In the genomic region with DNA sequence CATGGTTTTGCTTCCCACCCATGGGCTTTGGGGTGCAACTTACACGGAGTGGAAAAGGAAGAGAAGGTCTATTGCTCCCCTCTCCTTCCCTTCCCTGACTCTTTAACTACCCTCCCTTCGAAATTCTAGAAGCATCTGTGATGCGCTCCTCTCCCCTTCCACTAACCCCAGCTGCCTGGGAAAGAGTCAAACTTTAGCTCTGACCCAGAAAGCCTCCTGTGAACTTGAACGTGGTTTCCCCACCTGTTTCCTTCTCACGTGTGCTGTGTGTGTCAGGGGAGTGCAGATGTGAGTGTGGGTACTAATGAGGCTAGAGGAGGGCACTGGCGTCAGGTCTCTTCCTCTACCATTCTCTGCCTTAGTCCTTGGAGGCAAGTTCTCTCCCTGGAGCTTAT, we compare ENCODE assay signal across 29 mouse cellular contexts. TPM values are rescaled to one million over a fixed set of nuclear protein-coding genes. Genes with fewer than 3 reads are reported as not detected.
DNase-seq lines count a peak whose midpoint lies in the region; ATAC-seq and TF ChIP-seq lines count a peak whose summit lies in the region.
"Had no signal": no experiment of that assay in that cellular context is flagged by ENCODE, and none has a peak within 500 bp of the region (broad histone marks: within the 10 kb centered on the region; RNA-seq: fewer than 3 reads in every experiment).

No protein-coding gene starts in this region.

- H3K36me3 ChIP-seq in heart, embryonic 16.5 days (ENCODE audit: control insufficient read depth, insufficient read depth) = no peaks in the 10 kb centered on the region
- H3K36me3 ChIP-seq in E14TG2a.4 (ENCODE audit: insufficient read depth, low read length) = no peaks in the 10 kb centered on the region
- no peaks in the 10 kb centered on the region for H3K36me3 ChIP-seq in thymus, adult 2 months (ENCODE audit: control insufficient read depth, insufficient read depth, low read length)
- no peaks in the 10 kb centered on the region for H3K36me3 ChIP-seq in limb, embryonic 10.5 days
- H3K36me3 ChIP-seq: forebrain, embryonic 15.5 days; hindbrain, embryonic 13.5 days; limb, embryonic 15.5 days; liver, embryonic 13.5 days had no signal

- no peaks in the 10 kb centered on the region for H3K4me1 ChIP-seq in heart, embryonic 16.5 days (ENCODE audit: control insufficient read depth, insufficient read depth, low read length)
- peaks cover 21% of the 10 kb centered on the region for H3K4me1 ChIP-seq in E14TG2a.4 (replicated peaks; ENCODE audit: low read depth, low read length)
- H3K4me1 ChIP-seq in thymus, adult 2 months (replicated peaks; ENCODE audit: control insufficient read depth, insufficient read depth, low read length) = peaks cover 35% of the 10 kb centered on the region
- H3K4me1 ChIP-seq in limb, embryonic 10.5 days = peaks cover 9% of the 10 kb centered on the region; the same call in 1 of the 2 replicates
- H3K4me1 ChIP-seq: forebrain, embryonic 15.5 days had no signal

- H3K4me3 ChIP-seq in heart, embryonic 16.5 days (ENCODE audit: low read length) = no peak overlapping the region
- 0 out of 2 replicates have a peak overlapping the region, but pooled peaks have one; percentile 7 for H3K4me3 ChIP-seq in E14TG2a.4 (replicated peaks; ENCODE audit: low read length)
- H3K4me3 ChIP-seq in thymus, adult 2 months (ENCODE audit: control insufficient read depth, insufficient read depth, low read length) = no peak overlapping the region
- H3K4me3 ChIP-seq in limb, embryonic 10.5 days = no peak overlapping the region
- H3K4me3 ChIP-seq: forebrain, embryonic 15.5 days; hindbrain, embryonic 13.5 days; layer of hippocampus, adult 2 months; left cerebral cortex, adult 2 months; limb, embryonic 15.5 days; liver, embryonic 13.5 days had no signal

- H3K9me3 ChIP-seq in heart, embryonic 16.5 days (replicated peaks; ENCODE audit: control insufficient read depth, low read length) = no peaks in the 10 kb centered on the region
- no peaks in the 10 kb centered on the region for H3K9me3 ChIP-seq in E14TG2a.4 (ENCODE audit: low read length)
- no peaks in the 10 kb centered on the region for H3K9me3 ChIP-seq in limb, embryonic 10.5 days (replicated peaks)
- H3K9me3 ChIP-seq: forebrain, embryonic 15.5 days; hindbrain, embryonic 13.5 days; limb, embryonic 15.5 days; liver, embryonic 13.5 days had no signal

- no peak overlapping the region for H3K4me2 ChIP-seq in heart, embryonic 16.5 days (ENCODE audit: low read depth, low read length)
- H3K4me2 ChIP-seq: forebrain, embryonic 15.5 days; heart, embryonic 11.5 days; hindbrain, embryonic 13.5 days; limb, embryonic 15.5 days; liver, embryonic 13.5 days had no signal

- peak overlapping the region; percentile 15 for H3K27ac ChIP-seq in heart, embryonic 16.5 days (ENCODE audit: low read length)
- peak overlapping the region; percentile 97 for H3K27ac ChIP-seq in thymus, adult 2 months (ENCODE audit: control insufficient read depth, insufficient read depth, low read length)
- H3K27ac ChIP-seq in limb, embryonic 10.5 days = no peak overlapping the region
- H3K27ac ChIP-seq: forebrain, embryonic 15.5 days; hindbrain, embryonic 13.5 days; layer of hippocampus, adult 2 months; left cerebral cortex, adult 2 months; limb, embryonic 15.5 days; liver, embryonic 13.5 days; stomach, postnatal 0 days had no signal

- intact Hi-C loops in heart, postnatal 25 days (cut with DNase I) = loop anchor here (10.0 kb wide), 2 partner anchors 363 to 443 kb away; a partner anchor contains a TSS

- DNase-seq in heart, postnatal 25 days (ENCODE audit: low spot score) = no peak
- DNase-seq in thymus, adult 2 months = peak; percentile 71
- peak; percentile 58 to 78 for DNase-seq in thymus, postnatal 36 days
- DNase-seq in retina, embryonic 14.5 days (ENCODE audit: low spot score) = no peak
- no peak for DNase-seq in limb, embryonic 10.5 days (ENCODE audit: low spot score)
- DNase-seq: adrenal gland, postnatal 25 days; cerebellum, adult 11-12 months; cerebellum, adult 9-11 months; gastrocnemius, postnatal 25 days; heart, adult 11 months; heart, postnatal 14 days; kidney, adult 2 months; kidney, postnatal 36 days; left cerebral cortex, postnatal 4 days; liver, embryonic 13.5 days; lung, adult 18-20 months; lung, postnatal 4 days; right cerebral cortex, adult 18-20 months had no signal

- peak; percentile 45 for ATAC-seq in heart, embryonic 16.5 days (replicated peaks; ENCODE audit: extremely low read depth, insufficient read depth, low FRiP score)
- ATAC-seq: forebrain, embryonic 15.5 days; lung, postnatal 0 days; midbrain, embryonic 16.5 days had no signal

- TF ChIP-seq POLR2A in thymus, adult 2 months (IDR thresholded peaks at IDR 0.05; ENCODE audit: control insufficient read depth, extremely low read depth, insufficient read depth, low read length, poor library complexity) = no peak

- no peak overlapping the region for H3K9ac ChIP-seq in heart, embryonic 16.5 days (ENCODE audit: low read length)
- H3K9ac ChIP-seq: forebrain, embryonic 15.5 days; hindbrain, embryonic 13.5 days; limb, embryonic 15.5 days; liver, embryonic 13.5 days had no signal

- no peaks in the 10 kb centered on the region for H3K27me3 ChIP-seq in heart, embryonic 16.5 days (ENCODE audit: control insufficient read depth, insufficient read depth, low read length)
- H3K27me3 ChIP-seq in E14TG2a.4 (ENCODE audit: insufficient read depth, low read length) = peaks cover 2% of the 10 kb centered on the region; the same call in 1 of the 2 replicates
- no peaks in the 10 kb centered on the region for H3K27me3 ChIP-seq in thymus, adult 2 months (ENCODE audit: control insufficient read depth, insufficient read depth, low read length)
- 0 out of 2 replicates have a peak, but pooled peaks cover 3% of the 10 kb centered on the region for H3K27me3 ChIP-seq in limb, embryonic 10.5 days (ENCODE audit: low read depth, poor library complexity, severe bottlenecking)
- H3K27me3 ChIP-seq: forebrain, embryonic 15.5 days; hindbrain, embryonic 13.5 days; limb, embryonic 15.5 days; liver, embryonic 13.5 days had no signal

- 63% methylated on average over 6 of the region's 6 CpGs for WGBS in heart, embryonic 16.5 days
- WGBS in thymus, adult 2 months = 11% methylated on average over 6 of the region's 6 CpGs
- WGBS in limb, embryonic 10.5 days = 51% methylated on average over 6 of the region's 6 CpGs

- no peak for TF ChIP-seq CTCF in E14TG2a.4 (conservative IDR thresholded peaks at IDR 0.05; ENCODE audit: low read length)
- TF ChIP-seq CTCF in thymus, adult 2 months (IDR thresholded peaks at IDR 0.05; ENCODE audit: borderline replicate concordance, control insufficient read depth, extremely low read depth, insufficient read depth, low read length, poor library complexity) = no peak

RNA-seq across cellular contexts. Expression of a gene that starts 25.5 kb away (rescaled TPM):
- polyA plus RNA-seq in heart, embryonic 16.5 days (2015; fragmentation: Nextera tagmentation; extraction: Ambion mirVana) = 31.3 and 36.6 TPM in 2 replicates
- 10 to 100 TPM; 32.5 to 39.6 TPM for total RNA-seq in heart, postnatal 25 days (2021)
- 20.7 and 28.1 TPM in 2 replicates for polyA plus RNA-seq in thymus, adult 2 months (2012; rRNA removed)
- 13.9 and 17.8 TPM in 2 replicates for polyA plus RNA-seq in limb, embryonic 10.5 days (2016; fragmentation: Nextera tagmentation; extraction: Ambion mirVana)

Comparison
In these comparisons a context has a peak if more than half of its experiments do, and no peak if none do; other contexts are left out.
1. DNase-seq: peak in thymus, adult 2 months (single experiment) and thymus, postnatal 36 days (2 of 2); none in heart, postnatal 25 days (single experiment), retina, embryonic 14.5 days (single experiment) and limb, embryonic 10.5 days (single experiment).